Mouse (Mus musculus) splenic B cell, adult 2 months (primary cell): Measurements from ENCODE around the gene 1700023F06Rik.
A peak's percentile ranks its signal among the peaks of the same experiment; 100 is the strongest.

Experiments used
- DNase-seq: peaks from one replicate; pipeline ENCODE4 v3.0.0-alpha.2; 2011; ENCODE audit warnings: low read depth, low spot score
- H3K27me3 ChIP-seq: 2 replicates; pipeline ENCODE4 v1.6.1; 2012; ENCODE audit warnings: mild to moderate bottlenecking, low read length, moderate library complexity, mixed read lengths; ENCODE audit not compliant: control insufficient read depth, poor library complexity, insufficient read depth, severe bottlenecking
- H3K36me3 ChIP-seq: 2 replicates; pipeline ENCODE4 v1.6.1; 2012; ENCODE audit warnings: mild to moderate bottlenecking, low read length, moderate library complexity, mixed read lengths; ENCODE audit not compliant: control insufficient read depth, poor library complexity, insufficient read depth, severe bottlenecking

The 1700023F06Rik gene

DNA sequence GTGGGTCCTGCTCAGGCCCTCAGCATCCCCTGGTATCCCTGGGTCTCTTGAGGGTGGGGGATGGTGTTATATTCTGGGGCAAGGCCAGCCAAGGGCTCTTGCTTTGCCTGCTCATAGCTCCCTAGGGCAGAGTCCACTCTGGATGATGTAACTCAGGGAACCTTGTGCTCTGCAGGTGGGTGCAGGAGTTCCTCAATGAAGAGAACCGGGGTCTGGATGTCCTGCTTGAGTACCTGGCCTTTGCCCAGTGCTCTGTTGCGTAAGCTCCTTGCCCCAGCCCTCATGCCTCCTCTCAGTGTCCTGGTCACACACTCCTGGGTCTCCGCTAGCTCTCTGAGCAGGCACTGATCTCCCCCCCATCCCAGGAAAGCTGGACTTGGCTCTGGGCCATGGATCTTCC, 26.4 kb downstream of the 1700023F06Rik start:
- DNase-seq: no peak
- Histone ChIP-seq H3K27me3 (no peaks in the 10 kb centered on the region), H3K36me3 (peaks cover 19% of the 10 kb centered on the region)

DNA sequence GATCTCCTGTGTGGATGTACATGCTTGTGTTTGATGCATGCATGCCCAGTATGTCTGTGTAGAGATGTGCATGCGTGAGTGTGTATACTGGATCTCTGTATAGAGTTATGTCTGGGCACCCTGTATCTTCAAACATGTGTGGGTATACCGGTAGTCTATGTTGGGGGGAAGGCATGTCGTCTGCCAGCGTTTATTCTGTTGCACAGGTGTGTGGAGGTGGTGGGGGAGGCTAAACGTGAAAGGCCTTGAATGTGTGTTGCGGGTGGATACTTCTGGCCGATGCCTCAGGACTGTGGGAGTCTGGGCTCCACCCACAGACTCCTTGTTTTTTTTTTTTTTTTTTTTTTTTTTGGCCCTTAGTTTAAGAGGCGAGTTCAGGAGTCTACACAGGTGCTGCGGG, 27.0 kb downstream of the 1700023F06Rik start:
- Histone ChIP-seq H3K36me3 (peaks cover 16% of the 10 kb centered on the region), H3K27me3 (no peaks in the 10 kb centered on the region)
- no peak for DNase-seq

GRCm38 (mm10) chr11:103180426-103180825, 27.9 kb downstream of the 1700023F06Rik start:
- no peak for DNase-seq
- Histone ChIP-seq H3K36me3 (peaks cover 15% of the 10 kb centered on the region), H3K27me3 (no peaks in the 10 kb centered on the region)

- no peak for DNase-seq
- H3K36me3 ChIP-seq: peaks cover 15% of the 10 kb centered on the region
- H3K27me3 ChIP-seq: no peaks in the 10 kb centered on the region
These were observed 29.6 kb downstream of the 1700023F06Rik start for GRCm38 (mm10) chr11:103178748-103179147.

DNA sequence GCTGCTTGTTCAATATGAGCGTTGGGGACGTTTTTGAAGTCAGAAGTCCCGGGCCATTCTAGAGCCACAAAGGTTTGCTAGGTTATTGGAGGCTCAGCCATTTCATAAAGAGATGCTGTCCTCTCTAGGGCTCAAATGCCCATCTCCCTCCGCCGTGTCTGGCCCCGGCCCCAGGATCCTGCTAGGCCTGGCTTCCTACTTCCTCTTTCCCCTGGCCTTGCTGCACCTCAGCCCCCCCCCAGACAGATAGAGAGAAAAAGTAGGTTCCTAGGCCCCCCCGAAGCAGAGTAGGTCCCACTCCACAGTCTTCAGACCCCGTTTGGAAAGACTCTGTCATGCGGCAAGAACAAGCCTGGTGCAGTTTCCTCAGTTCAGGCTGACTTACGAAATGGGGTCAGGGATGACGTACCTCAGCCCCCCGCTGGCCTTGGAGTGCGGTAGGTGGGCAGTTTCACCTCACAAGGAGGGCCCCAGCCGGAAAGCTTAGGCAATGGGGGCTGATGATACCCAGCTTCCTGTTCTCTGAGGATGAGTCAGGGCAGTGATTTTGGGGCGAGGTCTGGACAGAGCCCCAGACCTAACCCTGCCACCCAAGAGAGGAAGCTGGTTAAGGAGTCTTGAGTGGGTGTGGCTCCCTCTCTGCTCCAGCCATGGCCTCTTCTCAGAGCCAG, 30.4 kb downstream of the 1700023F06Rik start:
- peaks cover 15% of the 10 kb centered on the region for H3K36me3 ChIP-seq
- no peaks in the 10 kb centered on the region for H3K27me3 ChIP-seq
- DNase-seq: peak; percentile 48

- no peak for DNase-seq
- peaks cover 13% of the 10 kb centered on the region for H3K36me3 ChIP-seq
- no peaks in the 10 kb centered on the region for H3K27me3 ChIP-seq
These were observed 31.1 kb downstream of the 1700023F06Rik start for GRCm38 (mm10) chr11:103177216-103177615.

GRCm38 (mm10) chr11:103176510-103176909, 31.8 kb downstream of the 1700023F06Rik start:
- Histone ChIP-seq H3K36me3 (peaks cover 9% of the 10 kb centered on the region), H3K27me3 (no peaks in the 10 kb centered on the region)
- DNase-seq: no peak

- H3K36me3 ChIP-seq: peaks cover 3% of the 10 kb centered on the region
- no peaks in the 10 kb centered on the region for H3K27me3 ChIP-seq
- DNase-seq: peak; percentile 36
These were observed 32.5 kb downstream of the 1700023F06Rik start for GRCm38 (mm10) chr11:103175688-103176442.

DNA sequence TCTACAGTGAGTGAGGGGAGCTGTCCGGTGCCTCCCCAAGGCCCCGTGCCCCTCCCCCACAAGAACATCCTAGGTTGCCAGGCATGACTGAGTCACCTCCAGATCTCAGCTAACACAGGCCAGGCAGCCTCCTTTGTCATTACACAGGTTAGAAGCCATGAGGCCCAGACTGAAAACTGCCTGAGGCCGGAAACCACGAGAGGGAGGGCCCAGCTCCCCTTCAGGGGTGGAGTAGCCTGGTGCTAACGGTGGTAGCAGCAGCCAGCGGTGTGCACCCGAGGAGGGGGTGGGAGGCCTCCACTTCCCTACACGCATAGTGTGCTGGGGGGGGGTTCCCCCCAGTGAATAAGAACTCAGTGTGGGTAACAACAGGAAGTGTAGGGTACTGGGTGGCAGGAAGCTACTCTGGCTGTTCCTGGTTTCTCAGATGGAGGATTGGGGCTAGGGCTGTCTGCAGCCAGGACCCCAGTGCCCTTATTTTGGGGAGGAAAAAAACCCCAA, 33.4 kb downstream of the 1700023F06Rik start:
- no peaks in the 10 kb centered on the region; the same call in 1 of the 2 replicates for H3K36me3 ChIP-seq
- H3K27me3 ChIP-seq: no peaks in the 10 kb centered on the region
- peak; percentile 92 for DNase-seq

- no peaks in the 10 kb centered on the region; the same call in 1 of the 2 replicates for H3K36me3 ChIP-seq
- DNase-seq: no peak
- no peaks in the 10 kb centered on the region for H3K27me3 ChIP-seq
These were observed 33.9 kb downstream of the 1700023F06Rik start for GRCm38 (mm10) chr11:103174411-103174832.

GRCm38 (mm10) chr11:103173771-103174344, 34.5 kb downstream of the 1700023F06Rik start:
- DNase-seq: no peak
- no peaks in the 10 kb centered on the region for H3K27me3 ChIP-seq

GRCm38 (mm10) chr11:103173041-103173770, 35.2 kb downstream of the 1700023F06Rik start:
- H3K36me3 ChIP-seq: no peaks in the 10 kb centered on the region
- H3K27me3 ChIP-seq: no peaks in the 10 kb centered on the region
- no peak for DNase-seq

More at GRCm38 (mm10) chr11:103173771-103174344, 34.5 kb downstream of the 1700023F06Rik start:
- no peaks in the 10 kb centered on the region for H3K36me3 ChIP-seq

GRCm38 (mm10) chr11:103172392-103173040, 35.8 kb downstream of the 1700023F06Rik start:
- Histone ChIP-seq H3K27me3 (no peaks in the 10 kb centered on the region), H3K36me3 (no peaks in the 10 kb centered on the region)
- DNase-seq: no peak
